Mouse (Mus musculus) cortical plate, adult 2 months (tissue): ENCODE results near the gene Rbm8a.

Experiments
- CTCF ChIP-seq: fragments of 200-500 bp; IDR thresholded peaks from 2 replicates; pipeline ENCODE4 v1.5.1; 2011; ENCODE audit warnings: mild to moderate bottlenecking, control low read depth, low read length; ENCODE audit not compliant: insufficient read depth; ENCODE audit errors: extremely low read depth
- POLR2A ChIP-seq: fragments of 200-500 bp; IDR thresholded peaks from 2 replicates; pipeline ENCODE4 v1.6.1; 2011; ENCODE audit warnings: mild to moderate bottlenecking, low read length, control low read depth; ENCODE audit not compliant: insufficient read depth; ENCODE audit errors: extremely low read depth

DNA sequence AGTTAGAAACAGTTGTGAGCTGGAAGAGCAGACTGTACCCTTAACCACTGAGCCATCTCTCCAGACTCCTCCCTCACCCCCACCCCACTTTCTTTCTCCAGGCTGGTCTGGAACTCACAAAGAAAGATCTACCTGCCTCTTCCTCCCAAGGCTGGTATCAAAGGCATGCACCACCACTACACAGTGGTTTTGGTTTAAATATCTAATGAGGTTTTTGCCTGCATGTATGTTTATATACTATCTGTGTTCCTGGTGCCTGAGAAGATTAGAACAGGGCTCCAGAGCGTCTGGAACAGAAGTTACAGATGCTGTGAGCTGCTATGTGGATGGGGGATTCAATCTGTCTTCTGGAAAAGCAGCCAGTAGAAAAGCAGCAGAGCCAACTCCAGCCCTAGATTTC, 4.3 kb downstream of the Rbm8a start:
- TF ChIP-seq POLR2A (no peak), CTCF (no peak)
